In genomic region chr9:41457003-41457402, GRCm38 (mm10) we compare ENCODE assay signal across 11 mouse cellular contexts.
"Had no signal": no experiment of that assay in that cellular context is flagged by ENCODE, and none has a peak within 500 bp of the region (broad histone marks: within the 10 kb centered on the region; RNA-seq: fewer than 3 reads in every experiment).

No protein-coding gene starts in this region.

- H3K27ac ChIP-seq: kidney, postnatal 0 days; limb, embryonic 13.5 days; liver, embryonic 14.5 days had no signal

- H3K27me3 ChIP-seq: limb, embryonic 13.5 days had no signal

- H3K4me3 ChIP-seq: limb, embryonic 13.5 days had no signal

- H3K9me3 ChIP-seq: limb, embryonic 13.5 days had no signal

- DNase-seq: kidney, adult 11 months; kidney, adult 9 months; kidney, postnatal 36 days; layer of hippocampus, adult 9-11 months; layer of hippocampus, postnatal 36 days; lung, adult 18-20 months; right cerebral cortex, adult 18-20 months; right cerebral cortex, postnatal 25 days had no signal

- H3K4me2 ChIP-seq: limb, embryonic 13.5 days had no signal

- H3K9ac ChIP-seq: limb, embryonic 13.5 days; liver, embryonic 14.5 days had no signal

- H3K36me3 ChIP-seq: limb, embryonic 13.5 days had no signal
